Mouse (Mus musculus) intestine, embryonic 15.5 days (tissue): ENCODE data around the gene Dhx36. TPM values are rescaled to one million over a fixed set of nuclear protein-coding genes. Genes with fewer than 3 reads are reported as not detected.

Experiments
- ATAC-seq: fragments of 200-750 bp; cut with Nextera tagmentation; 2 replicates; pipeline ENCODE4 v1.8.0; 2017; ENCODE audit warnings: moderate TSS enrichment, moderate library complexity
- H3K27ac ChIP-seq: fragments of 300-500 bp; sonication (generic); 2 replicates; pipeline ENCODE4 v1.5.1; 2015; ENCODE audit warnings: mild to moderate bottlenecking, inconsistent platforms
- H3K27me3 ChIP-seq: fragments of 300-500 bp; sonication (generic); replicated peaks from 2 replicates; pipeline ENCODE4 v1.6.1; 2015; ENCODE audit warnings: inconsistent platforms
- H3K36me3 ChIP-seq: fragments of 300-500 bp; sonication (generic); 2 replicates; pipeline ENCODE4 v1.6.1; 2015; ENCODE audit warnings: inconsistent platforms
- H3K4me1 ChIP-seq: fragments of 300-500 bp; sonication (generic); replicated peaks from 2 replicates; pipeline ENCODE4 v1.6.1; 2015; ENCODE audit warnings: inconsistent platforms
- H3K4me2 ChIP-seq: fragments of 300-500 bp; sonication (generic); replicated peaks from 2 replicates; pipeline ENCODE4 v1.6.1; 2015; ENCODE audit warnings: mild to moderate bottlenecking, inconsistent platforms
- H3K4me3 ChIP-seq: fragments of 300-500 bp; sonication (generic); replicated peaks from 2 replicates; pipeline ENCODE4 v1.5.1; 2015; ENCODE audit warnings: inconsistent platforms
- H3K9ac ChIP-seq: fragments of 300-500 bp; sonication (generic); 2 replicates; pipeline ENCODE4 v1.6.1; 2015; ENCODE audit warnings: inconsistent platforms
- H3K9me3 ChIP-seq: fragments of 300-500 bp; sonication (generic); 2 replicates; pipeline ENCODE4 v1.6.1; 2016; ENCODE audit warnings: inconsistent platforms
- WGBS: fragments of 180-500 bp; shearing (Covaris S2); methylation state at CpG from one replicate; pipeline ENCODE4 v1.1.7; 2015; 5-methylcytosine and 5-hydroxymethylcytosine counted together
- polyA plus RNA-seq: library from polyadenylated mRNA; unstranded; fragments of >200 nt; fragmentation: Nextera tagmentation; extraction: Ambion mirVana; gene quantifications from 2 replicates; pipeline ENCODE4 v1.2.1, GENCODE M21; 2015

Dhx36 gene
- polyA plus RNA-seq: 20.6 and 21.7 TPM in 2 replicates

GRCm38 (mm10) chr3:62506488-62507205, at the start of gene Dhx36:
TSS of gene Dhx36 (minus strand) at chr3:62507004.
- Histone ChIP-seq H3K4me2 (peak within 1 kb of the TSS; percentile 60), H3K36me3 (no peaks in the 10 kb centered on the region), H3K27ac (peak within 1 kb of the TSS; percentile 93), H3K4me1 (peaks cover 6% of the 10 kb centered on the region; the same call in 1 of the 2 replicates), H3K27me3 (no peaks in the 10 kb centered on the region), H3K9me3 (no peaks in the 10 kb centered on the region), H3K4me3 (peak within 1 kb of the TSS; percentile 97), H3K9ac (peak within 1 kb of the TSS; percentile 89)
- under 1% methylated on average over 66 of the region's 66 CpGs for WGBS
- peak; percentile 99 for ATAC-seq

- Histone ChIP-seq H3K9ac (no peak overlapping the region), H3K36me3 (no peaks in the 10 kb centered on the region), H3K4me1 (no peaks in the 10 kb centered on the region), H3K27ac (no peak overlapping the region), H3K4me2 (no peak overlapping the region), H3K4me3 (no peak overlapping the region), H3K9me3 (no peaks in the 10 kb centered on the region), H3K27me3 (no peaks in the 10 kb centered on the region)
- WGBS: 63% methylated on average over 5 of the region's 5 CpGs
- ATAC-seq: no peak
Measured at GRCm38 (mm10) chr3:62527593-62527992, 20.8 kb upstream of the Dhx36 start.

DNA sequence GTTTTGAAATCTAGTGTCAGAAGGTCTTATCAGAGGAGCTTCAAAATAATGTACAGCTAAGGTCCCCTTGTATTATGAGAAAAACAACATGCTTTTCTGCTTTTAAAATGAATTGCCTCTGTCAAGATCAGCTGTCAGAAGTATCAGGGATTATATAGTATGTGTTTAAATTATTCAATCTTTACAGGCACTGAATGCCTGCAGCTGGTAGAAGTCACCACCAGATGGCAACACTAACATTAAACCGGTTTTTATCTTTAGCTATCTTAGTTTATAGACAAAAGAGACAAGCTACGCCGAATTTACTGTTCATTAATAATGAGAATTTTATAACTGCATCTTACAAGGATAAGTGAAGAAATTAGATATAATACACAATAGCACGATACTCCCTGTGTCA, 20.4 kb upstream of the Dhx36 start:
- Histone ChIP-seq H3K9ac (no peak overlapping the region), H3K36me3 (no peaks in the 10 kb centered on the region), H3K4me3 (no peak overlapping the region), H3K4me1 (no peaks in the 10 kb centered on the region), H3K27me3 (no peaks in the 10 kb centered on the region), H3K27ac (no peak overlapping the region), H3K4me2 (no peak overlapping the region), H3K9me3 (no peaks in the 10 kb centered on the region)
- ATAC-seq: no peak
- WGBS: 38% methylated on average over 4 of the region's 4 CpGs

- Histone ChIP-seq H3K9ac (no peak overlapping the region), H3K36me3 (no peaks in the 10 kb centered on the region), H3K4me1 (peaks cover 6% of the 10 kb centered on the region; the same call in 1 of the 2 replicates), H3K9me3 (no peaks in the 10 kb centered on the region), H3K27ac (no peak overlapping the region), H3K27me3 (no peaks in the 10 kb centered on the region), H3K4me2 (peak overlapping the region; percentile 51), H3K4me3 (peak overlapping the region; percentile 97)
- peak; percentile 29 for ATAC-seq
- WGBS: 42% methylated on average over 5 of the region's 5 CpGs
Measured at GRCm38 (mm10) chr3:62507206-62507647, 423 bp upstream of the Dhx36 start.

DNA sequence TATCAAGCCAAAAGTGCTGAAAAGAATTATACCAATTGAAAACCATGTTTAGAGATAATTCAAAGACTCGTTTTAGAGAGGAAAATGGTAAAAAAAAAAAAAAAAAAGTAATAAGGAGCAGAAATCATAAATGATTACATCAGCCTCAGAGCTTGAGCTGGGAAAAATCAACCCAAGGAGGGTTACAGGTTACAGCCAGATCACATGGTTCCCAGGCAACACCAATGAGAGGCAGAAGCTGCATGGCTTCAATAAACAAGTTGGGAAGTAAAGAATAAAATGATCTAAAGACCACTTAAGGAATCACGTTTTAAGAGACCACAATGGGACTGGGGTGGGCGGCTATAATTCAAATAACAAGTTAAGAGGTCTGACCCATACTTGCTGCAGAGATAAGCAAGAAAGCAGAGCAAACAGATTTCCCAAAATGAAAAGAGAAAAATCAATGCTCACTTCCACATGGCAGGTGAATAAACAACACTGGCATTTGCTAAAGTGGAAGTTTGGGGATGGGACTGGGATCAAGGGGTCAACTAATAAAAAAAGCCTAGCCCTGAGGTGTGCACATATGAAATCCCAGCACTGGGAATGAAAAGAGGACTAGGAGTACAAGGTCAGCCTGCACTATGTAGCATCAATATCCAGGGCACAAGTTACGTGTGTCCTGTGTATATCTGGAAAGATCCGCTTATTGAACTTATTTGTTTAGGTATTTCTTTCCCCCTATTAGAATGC, 1.5 kb downstream of the Dhx36 start:
- ATAC-seq: no peak
- H3K27ac ChIP-seq: no peak overlapping the region
- no peaks in the 10 kb centered on the region for H3K9me3 ChIP-seq
- H3K4me2 ChIP-seq: peak overlapping the region; percentile 60
- H3K4me3 ChIP-seq: peak overlapping the region; percentile 97
- H3K9ac ChIP-seq: no peak overlapping the region
- H3K36me3 ChIP-seq: no peaks in the 10 kb centered on the region
- peaks cover 6% of the 10 kb centered on the region; the same call in 1 of the 2 replicates for H3K4me1 ChIP-seq
- no peaks in the 10 kb centered on the region for H3K27me3 ChIP-seq
- 56% methylated on average over 5 of the region's 5 CpGs for WGBS

DNA sequence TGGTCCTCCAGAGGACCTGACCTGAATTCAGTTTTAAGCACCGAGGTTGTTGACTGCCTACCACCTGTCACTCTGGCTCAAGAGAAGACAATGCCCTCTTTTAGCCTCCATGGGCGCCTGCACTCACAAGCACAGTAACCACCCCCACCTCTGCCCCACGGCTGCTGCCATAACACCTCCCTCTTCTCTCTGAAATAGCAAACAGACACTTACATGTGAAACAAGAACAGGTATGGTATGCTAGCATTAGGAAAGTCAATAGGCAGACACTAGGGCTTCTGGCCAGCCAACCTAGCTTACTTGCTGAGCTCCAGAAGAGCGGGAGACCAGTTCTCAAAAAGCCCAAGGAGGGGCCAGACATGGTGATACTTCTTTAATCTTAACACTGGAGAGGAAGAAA, 7.5 kb downstream of the Dhx36 start:
- Histone ChIP-seq H3K9me3 (no peaks in the 10 kb centered on the region), H3K27ac (no peak overlapping the region), H3K9ac (no peak overlapping the region), H3K4me3 (no peak overlapping the region), H3K27me3 (no peaks in the 10 kb centered on the region), H3K4me2 (no peak overlapping the region), H3K36me3 (0 out of 2 replicates have a peak, but pooled peaks cover 5% of the 10 kb centered on the region), H3K4me1 (no peaks in the 10 kb centered on the region)
- no peak for ATAC-seq
- 84% methylated on average over 4 of the region's 4 CpGs for WGBS

DNA sequence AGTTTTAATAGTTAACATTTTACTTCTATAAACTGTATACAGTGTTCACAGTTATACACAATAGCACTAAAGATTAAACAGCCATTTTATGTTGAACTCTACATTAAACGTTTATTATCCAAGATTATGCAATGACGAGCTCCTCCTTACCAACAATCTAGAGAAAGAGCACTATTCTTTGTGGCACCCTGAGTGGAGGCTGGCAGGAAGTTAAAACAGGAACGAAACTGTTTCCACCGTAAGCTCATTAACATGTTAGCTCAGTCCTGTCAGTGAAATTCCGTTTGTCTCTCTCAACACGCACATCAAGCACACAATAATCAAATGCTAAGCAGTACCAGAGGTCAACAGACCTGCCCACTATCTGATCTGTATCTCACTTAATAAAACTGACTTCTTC, 14.2 kb downstream of the Dhx36 start:
- H3K36me3 ChIP-seq: peaks cover 6% of the 10 kb centered on the region; the same call in 1 of the 2 replicates

GRCm38 (mm10) chr3:62484340-62484739, 22.5 kb downstream of the Dhx36 start:
- Histone ChIP-seq H3K4me2 (no peak overlapping the region), H3K9me3 (no peaks in the 10 kb centered on the region), H3K27ac (no peak overlapping the region), H3K9ac (no peak overlapping the region), H3K36me3 (peaks cover 2% of the 10 kb centered on the region), H3K4me1 (no peaks in the 10 kb centered on the region), H3K27me3 (no peaks in the 10 kb centered on the region), H3K4me3 (no peak overlapping the region)
- ATAC-seq: peak; percentile 70
- 83% methylated on average over 2 of the region's 2 CpGs for WGBS

More for the DNA sequence above, 14.2 kb downstream of the Dhx36 start:
- Histone ChIP-seq H3K9me3 (no peaks in the 10 kb centered on the region), H3K27me3 (no peaks in the 10 kb centered on the region), H3K4me1 (no peaks in the 10 kb centered on the region), H3K4me2 (no peak overlapping the region), H3K9ac (no peak overlapping the region), H3K27ac (no peak overlapping the region), H3K4me3 (no peak overlapping the region)
- 79% methylated on average over 6 of the region's 6 CpGs for WGBS
- ATAC-seq: no peak

- Histone ChIP-seq H3K4me2 (no peak overlapping the region), H3K27me3 (no peaks in the 10 kb centered on the region), H3K9ac (no peak overlapping the region), H3K27ac (no peak overlapping the region), H3K4me1 (no peaks in the 10 kb centered on the region), H3K36me3 (peaks cover 19% of the 10 kb centered on the region; the same call in 1 of the 2 replicates), H3K9me3 (no peaks in the 10 kb centered on the region), H3K4me3 (no peak overlapping the region)
- WGBS: 93% methylated on average over 1 of the region's 1 CpGs
- no peak for ATAC-seq
Measured at GRCm38 (mm10) chr3:62470179-62470578, 36.6 kb downstream of the Dhx36 start.

DNA sequence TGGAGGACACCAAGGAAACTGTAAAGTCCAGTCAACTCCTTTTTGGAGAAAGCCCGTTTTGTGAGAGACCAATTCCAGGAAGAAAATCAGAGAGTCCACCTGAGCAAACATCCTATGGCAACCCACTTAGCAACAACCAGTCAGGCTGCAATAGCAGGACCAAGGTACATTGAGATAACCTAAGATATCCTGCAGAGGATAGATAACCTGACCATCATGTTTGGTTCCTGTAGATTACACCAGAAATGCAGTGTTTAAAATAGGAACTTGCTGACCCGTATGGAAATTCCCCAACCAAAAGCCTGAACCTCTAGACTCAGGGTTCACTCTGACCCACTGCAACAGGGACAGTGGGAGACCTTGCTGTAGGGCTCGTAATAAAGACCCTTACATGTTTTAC, 42.5 kb downstream of the Dhx36 start:
- H3K27ac ChIP-seq: no peak overlapping the region
- H3K4me3 ChIP-seq: no peak overlapping the region
- ATAC-seq: peak; percentile 51; the same call in 1 of the 2 replicates
- 62% methylated on average over 3 of the region's 3 CpGs for WGBS
- no peaks in the 10 kb centered on the region for H3K27me3 ChIP-seq
- no peaks in the 10 kb centered on the region for H3K4me1 ChIP-seq
- no peaks in the 10 kb centered on the region for H3K9me3 ChIP-seq
- H3K36me3 ChIP-seq: peaks cover 16% of the 10 kb centered on the region; the same call in 1 of the 2 replicates
- H3K9ac ChIP-seq: no peak overlapping the region
- no peak overlapping the region for H3K4me2 ChIP-seq

GRCm38 (mm10) chr3:62459483-62459882, 47.3 kb downstream of the Dhx36 start:
- 80% methylated on average over 6 of the region's 6 CpGs for WGBS
- Histone ChIP-seq H3K4me2 (no peak overlapping the region), H3K4me3 (no peak overlapping the region), H3K27ac (no peak overlapping the region), H3K9me3 (no peaks in the 10 kb centered on the region), H3K36me3 (0 out of 2 replicates have a peak, but pooled peaks cover 8% of the 10 kb centered on the region), H3K9ac (no peak overlapping the region), H3K27me3 (no peaks in the 10 kb centered on the region), H3K4me1 (no peaks in the 10 kb centered on the region)
- no peak for ATAC-seq

DNA sequence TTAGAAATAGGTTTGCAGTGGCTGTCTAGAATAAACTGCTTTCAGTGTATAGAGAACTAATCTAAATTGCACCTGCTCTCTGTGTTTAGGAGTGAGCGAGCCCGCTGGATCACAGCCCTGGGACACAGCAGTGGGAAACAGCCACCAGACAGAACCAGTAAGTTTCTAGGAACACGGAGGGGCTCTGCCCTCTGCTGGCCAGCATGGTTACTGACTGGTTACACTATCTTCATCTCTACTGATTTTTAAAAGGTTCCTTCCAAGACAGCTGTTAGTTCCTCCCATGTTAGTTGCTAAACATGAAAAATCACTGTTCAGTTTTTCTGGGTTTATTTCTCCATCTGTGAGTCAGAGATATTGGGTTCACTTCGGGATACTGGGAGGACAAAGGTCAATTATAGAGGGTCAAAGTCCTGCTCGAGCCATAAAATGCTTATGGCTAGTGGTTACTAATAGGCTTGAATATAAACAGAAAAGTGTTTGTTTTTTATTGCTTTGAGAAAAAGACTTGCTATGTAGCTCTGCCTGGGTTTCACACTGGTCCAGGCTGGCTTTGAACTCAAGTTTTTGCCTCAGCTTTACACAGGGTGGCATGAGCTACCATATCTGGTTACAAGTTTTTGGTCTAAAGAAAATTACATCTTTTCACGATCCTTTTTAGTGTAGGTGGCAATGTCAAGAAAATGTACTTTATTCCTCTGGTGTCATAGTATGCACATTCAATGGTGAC, 48.4 kb downstream of the Dhx36 start:
- Histone ChIP-seq H3K9ac (no peak overlapping the region), H3K27me3 (no peaks in the 10 kb centered on the region), H3K4me2 (no peak overlapping the region), H3K9me3 (no peaks in the 10 kb centered on the region), H3K4me1 (no peaks in the 10 kb centered on the region), H3K27ac (no peak overlapping the region), H3K4me3 (no peak overlapping the region), H3K36me3 (0 out of 2 replicates have a peak, but pooled peaks cover 8% of the 10 kb centered on the region)
- WGBS: 39% methylated on average over 6 of the region's 6 CpGs
- ATAC-seq: peak; percentile 78
